Mouse (Mus musculus) effector memory CD4-positive, alpha-beta T cell, adult 5 months (primary cell): ENCODE results near the gene Snap25. TPM values are rescaled to one million over a fixed set of nuclear protein-coding genes. Genes with fewer than 3 reads are reported as not detected.

Source experiments
- polyA plus RNA-seq: library from polyadenylated mRNA; unstranded; fragments of 100-300 nt; shearing (Covaris generic); gene quantifications from one replicate; pipeline ENCODE4 v1.2.1, GENCODE M21; 2017

Snap25 gene
- 0.36 TPM for polyA plus RNA-seq

GRCm38 (mm10) chr2:136713299-136713758 is at the start of gene Snap25:
Snap25 (plus strand) TSS chr2:136713453.

Other genes starting within 250 kb of the Snap25 start
- 0.11 TPM for gene Ankef1, start 211.5 kb upstream of the Snap25 start, polyA plus RNA-seq
- 18.0 TPM for gene AL731706.2, start 172.2 kb downstream of the Snap25 start, polyA plus RNA-seq
- 5.6 TPM for gene Slx4ip, start 177.8 kb downstream of the Snap25 start, polyA plus RNA-seq
- gene AL731706.1, start 177.9 kb downstream of the Snap25 start, polyA plus RNA-seq = 3.7 TPM
- gene Mkks, start 177.9 kb downstream of the Snap25 start, polyA plus RNA-seq = 13.1 TPM